Mouse (Mus musculus) lung, adult 2 months (tissue): ENCODE data around the gene Slc22a17.

Source experiments
- CTCF ChIP-seq: fragments of 200-500 bp; IDR thresholded peaks from 2 replicates; pipeline ENCODE4 v1.5.1; 2011; ENCODE audit warnings: mild to moderate bottlenecking, low read length, control low read depth; ENCODE audit not compliant: insufficient read depth
- POLR2A ChIP-seq: fragments of 200-500 bp; IDR thresholded peaks from 2 replicates; pipeline ENCODE4 v1.6.1; 2011; ENCODE audit warnings: low read depth, mild to moderate bottlenecking, control low read depth, low read length, borderline replicate concordance; ENCODE audit errors: extremely low read depth

DNA sequence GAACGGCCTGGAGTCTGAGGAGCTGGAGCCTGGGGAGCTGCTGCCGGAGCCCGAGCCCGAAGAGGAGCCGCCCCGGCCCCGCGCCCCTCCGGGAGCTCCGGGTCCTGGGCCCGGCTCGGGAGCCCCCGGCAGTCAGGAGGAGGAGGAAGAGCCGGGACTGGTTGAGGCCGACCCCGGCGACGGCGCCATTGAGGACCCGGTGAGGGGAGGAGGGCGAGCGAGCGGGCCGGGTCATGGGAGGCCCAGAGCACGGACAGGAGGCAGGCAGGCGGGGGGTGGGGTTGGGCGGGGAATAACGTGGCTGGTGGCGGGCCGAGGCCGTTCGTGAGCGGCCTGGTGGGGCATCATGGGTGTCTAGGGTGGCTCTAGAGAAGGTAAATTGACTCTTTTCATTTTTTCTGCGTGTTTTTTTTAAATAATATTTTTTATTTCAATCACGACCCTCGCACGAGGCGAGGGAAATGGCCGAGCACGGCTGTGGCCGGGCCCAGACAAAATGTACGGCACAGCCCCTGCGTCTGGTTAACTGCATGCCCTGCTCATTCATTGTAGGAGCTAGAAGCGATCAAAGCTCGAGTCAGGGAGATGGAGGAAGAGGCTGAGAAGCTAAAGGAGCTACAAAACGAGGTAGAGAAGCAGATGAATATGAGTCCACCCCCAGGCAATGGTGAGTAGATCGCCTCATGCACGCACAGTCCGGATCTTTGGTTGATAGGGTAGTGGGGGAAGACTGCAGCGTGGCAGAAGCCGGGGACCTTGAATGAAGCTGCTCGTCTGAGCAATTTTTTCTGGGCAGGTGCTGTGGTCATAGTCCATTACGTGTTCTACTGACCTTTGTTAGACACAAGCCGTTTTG is 18.4 kb downstream of the Slc22a17 start:
- TF ChIP-seq CTCF (no peak), POLR2A (no peak)
